Mouse (Mus musculus) heart, postnatal 0 days (tissue): ENCODE data around the gene Aco1.

ENCODE experiments used
- CTCF ChIP-seq: IDR thresholded peaks from 2 replicates; pipeline ENCODE4 v1.5.1; 2016; ENCODE audit warnings: antibody characterized with exemption, control low read depth, low read depth
- EP300 ChIP-seq: IDR thresholded peaks from 2 replicates; pipeline ENCODE4 v1.6.1; 2016; ENCODE audit warnings: antibody characterized with exemption, low read depth

- TF ChIP-seq CTCF (no peak), EP300 (no peak)
These were observed 21.7 kb upstream of the Aco1 start for GRCm38 (mm10) chr4:40121221-40121620.
